Mouse (Mus musculus): ENCODE results near the gene F2rl3.

Gene F2rl3

GRCm38 (mm10) chr8:72765696-72766095, 4.0 kb downstream of the F2rl3 start:
- DNase-seq (ENCODE audit: low spot score in 2 of 2): no peak

GRCm38 (mm10) chr8:72766777-72767176, 5.1 kb downstream of the F2rl3 start:
- no peak for DNase-seq (ENCODE audit: low spot score in 2 of 2)

GRCm38 (mm10) chr8:72777797-72778196, 16.1 kb downstream of the F2rl3 start:
- no peak for DNase-seq (ENCODE audit: low spot score in 2 of 2)

GRCm38 (mm10) chr8:72780644-72781043, 19.0 kb downstream of the F2rl3 start:
- no peak for DNase-seq (ENCODE audit: low spot score in 2 of 2)

- DNase-seq (ENCODE audit: low spot score in 2 of 2): no peak
Observed at GRCm38 (mm10) chr8:72801583-72801982, 39.9 kb downstream of the F2rl3 start.

GRCm38 (mm10) chr8:72812690-72813089, 51.0 kb downstream of the F2rl3 start:
- no peak for DNase-seq (ENCODE audit: low spot score in 2 of 2)

Measured in spleen, postnatal 36 days (tissue).